Mouse (Mus musculus): ENCODE data around the gene Olfr187. TPM values are rescaled to one million over a fixed set of nuclear protein-coding genes. Genes with fewer than 3 reads are reported as not detected.

The Olfr187 gene
- polyA plus RNA-seq, 1 experiment from 2014 or later, result not detected

- Histone ChIP-seq H3K9ac (ENCODE audit: low read depth, low read length) (no peak within 1 kb of the TSS), H3K4me2 (ENCODE audit: low read length) (no peak within 1 kb of the TSS), H3K9me3 (ENCODE audit: control insufficient read depth, low read length) (no peaks in the 10 kb centered on the region), H3K27me3 (replicated peaks; ENCODE audit: control insufficient read depth, insufficient read depth, low read length) (no peaks in the 10 kb centered on the region), H3K4me3 (ENCODE audit: low read length) (no peak within 1 kb of the TSS), H3K4me1 (ENCODE audit: control insufficient read depth, insufficient read depth, low read depth, low read length) (no peaks in the 10 kb centered on the region), H3K36me3 (ENCODE audit: control insufficient read depth, insufficient read depth, low read length) (no peaks in the 10 kb centered on the region), H3K27ac (ENCODE audit: low read depth, low read length) (no peak within 1 kb of the TSS)
- ATAC-seq, result no peak
- 91% methylated on average over 4 of the region's 4 CpGs for WGBS
Observed at GRCm38 (mm10) chr16:59030191-59030590, 9.4 kb downstream of the Olfr187 start, which contains the start of gene Olfr186. Gene Olfr186 (minus strand): TSS chr16:59030291.

GRCm38 (mm10) chr16:59013357-59014018 is 26.1 kb downstream of the Olfr187 start:
- Histone ChIP-seq H3K36me3 (ENCODE audit: control insufficient read depth, insufficient read depth, low read length) (no peaks in the 10 kb centered on the region), H3K9ac (ENCODE audit: low read depth, low read length) (no peak overlapping the region), H3K27me3 (replicated peaks; ENCODE audit: control insufficient read depth, insufficient read depth, low read length) (no peaks in the 10 kb centered on the region), H3K27ac (ENCODE audit: low read depth, low read length) (no peak overlapping the region), H3K4me3 (ENCODE audit: low read length) (no peak overlapping the region), H3K4me1 (ENCODE audit: control insufficient read depth, insufficient read depth, low read depth, low read length) (no peaks in the 10 kb centered on the region), H3K9me3 (ENCODE audit: control insufficient read depth, low read length) (no peaks in the 10 kb centered on the region; the same call in 1 of the 2 replicates), H3K4me2 (ENCODE audit: low read length) (no peak overlapping the region)
- ATAC-seq, result no peak
- 61% methylated on average over 2 of the region's 2 CpGs for WGBS

GRCm38 (mm10) chr16:59007146-59007545 is 32.4 kb downstream of the Olfr187 start:
- Histone ChIP-seq H3K27ac (ENCODE audit: low read depth, low read length) (no peak overlapping the region), H3K9ac (ENCODE audit: low read depth, low read length) (no peak overlapping the region), H3K4me3 (ENCODE audit: low read length) (no peak overlapping the region), H3K27me3 (replicated peaks; ENCODE audit: control insufficient read depth, insufficient read depth, low read length) (no peaks in the 10 kb centered on the region), H3K4me2 (ENCODE audit: low read length) (no peak overlapping the region), H3K36me3 (ENCODE audit: control insufficient read depth, insufficient read depth, low read length) (no peaks in the 10 kb centered on the region), H3K9me3 (ENCODE audit: control insufficient read depth, low read length) (no peaks in the 10 kb centered on the region), H3K4me1 (ENCODE audit: control insufficient read depth, insufficient read depth, low read depth, low read length) (no peaks in the 10 kb centered on the region)
- ATAC-seq, result no peak

- no peaks in the 10 kb centered on the region for H3K4me1 ChIP-seq (ENCODE audit: control insufficient read depth, insufficient read depth, low read depth, low read length)
- no peaks in the 10 kb centered on the region for H3K9me3 ChIP-seq (ENCODE audit: control insufficient read depth, low read length)
- H3K27ac ChIP-seq (ENCODE audit: low read depth, low read length), result no peak within 1 kb of the TSS
- no peak within 1 kb of the TSS for H3K9ac ChIP-seq (ENCODE audit: low read depth, low read length)
- WGBS, result 65% methylated on average over 2 of the region's 2 CpGs
- ATAC-seq, result no peak
- no peaks in the 10 kb centered on the region for H3K36me3 ChIP-seq (ENCODE audit: control insufficient read depth, insufficient read depth, low read length)
- H3K4me2 ChIP-seq (ENCODE audit: low read length), result no peak within 1 kb of the TSS
- no peak within 1 kb of the TSS for H3K4me3 ChIP-seq (ENCODE audit: low read length)
- no peaks in the 10 kb centered on the region for H3K27me3 ChIP-seq (replicated peaks; ENCODE audit: control insufficient read depth, insufficient read depth, low read length)
Observed at GRCm38 (mm10) chr16:58995057-58995456, 44.5 kb downstream of the Olfr187 start, which contains the start of gene Olfr183. Gene Olfr183 (plus strand): TSS chr16:58995357.

Other genes starting within 250 kb of the Olfr187 start
- gene Olfr173, start 239.5 kb downstream of the Olfr187 start, polyA plus RNA-seq (2015; fragmentation: Nextera tagmentation; extraction: Ambion mirVana), result not detected in 2 replicates
- gene Olfr175-ps1, start 213.0 kb downstream of the Olfr187 start, polyA plus RNA-seq (2015; fragmentation: Nextera tagmentation; extraction: Ambion mirVana), result not detected in 2 replicates
- gene Olfr177, start 165.0 kb downstream of the Olfr187 start, polyA plus RNA-seq (2015; fragmentation: Nextera tagmentation; extraction: Ambion mirVana), result not detected in 2 replicates
- not detected in 2 replicates for gene Olfr178, start 147.7 kb downstream of the Olfr187 start, polyA plus RNA-seq (2015; fragmentation: Nextera tagmentation; extraction: Ambion mirVana)
- not detected in 2 replicates for gene Olfr181, start 111.0 kb downstream of the Olfr187 start, polyA plus RNA-seq (2015; fragmentation: Nextera tagmentation; extraction: Ambion mirVana)
- not detected in 2 replicates for gene Olfr180, start 110.4 kb downstream of the Olfr187 start, polyA plus RNA-seq (2015; fragmentation: Nextera tagmentation; extraction: Ambion mirVana)
- gene Olfr183, start 44.4 kb downstream of the Olfr187 start, polyA plus RNA-seq (2015; fragmentation: Nextera tagmentation; extraction: Ambion mirVana), result not detected in 2 replicates
- not detected in 2 replicates for gene Olfr186, start 9.5 kb downstream of the Olfr187 start, polyA plus RNA-seq (2015; fragmentation: Nextera tagmentation; extraction: Ambion mirVana)
- gene Olfr190, start 38.2 kb upstream of the Olfr187 start, polyA plus RNA-seq (2015; fragmentation: Nextera tagmentation; extraction: Ambion mirVana), result not detected in 2 replicates
- not detected in 2 replicates for gene Olfr191, start 50.1 kb upstream of the Olfr187 start, polyA plus RNA-seq (2015; fragmentation: Nextera tagmentation; extraction: Ambion mirVana)
- gene Olfr193, start 72.1 kb upstream of the Olfr187 start, polyA plus RNA-seq (2015; fragmentation: Nextera tagmentation; extraction: Ambion mirVana), result not detected in 2 replicates
- not detected in 2 replicates for gene Olfr194, start 81.3 kb upstream of the Olfr187 start, polyA plus RNA-seq (2015; fragmentation: Nextera tagmentation; extraction: Ambion mirVana)
- gene Olfr195, start 107.3 kb upstream of the Olfr187 start, polyA plus RNA-seq (2015; fragmentation: Nextera tagmentation; extraction: Ambion mirVana), result not detected in 2 replicates
- not detected in 2 replicates for gene Olfr196, start 130.7 kb upstream of the Olfr187 start, polyA plus RNA-seq (2015; fragmentation: Nextera tagmentation; extraction: Ambion mirVana)
- gene Olfr198, start 163.8 kb upstream of the Olfr187 start, polyA plus RNA-seq (2015; fragmentation: Nextera tagmentation; extraction: Ambion mirVana), result not detected in 2 replicates
- not detected in 2 replicates for gene Olfr199, start 180.0 kb upstream of the Olfr187 start, polyA plus RNA-seq (2015; fragmentation: Nextera tagmentation; extraction: Ambion mirVana)
- gene Olfr201, start 232.9 kb upstream of the Olfr187 start, polyA plus RNA-seq (2015; fragmentation: Nextera tagmentation; extraction: Ambion mirVana), result not detected in 2 replicates
- not detected in 2 replicates for gene Olfr202, start 247.0 kb upstream of the Olfr187 start, polyA plus RNA-seq (2015; fragmentation: Nextera tagmentation; extraction: Ambion mirVana)